Mouse (Mus musculus): ENCODE data around the gene Suclg2.
A peak's percentile ranks its signal among the peaks of the same experiment; 100 is the strongest.

The Suclg2 gene

DNA sequence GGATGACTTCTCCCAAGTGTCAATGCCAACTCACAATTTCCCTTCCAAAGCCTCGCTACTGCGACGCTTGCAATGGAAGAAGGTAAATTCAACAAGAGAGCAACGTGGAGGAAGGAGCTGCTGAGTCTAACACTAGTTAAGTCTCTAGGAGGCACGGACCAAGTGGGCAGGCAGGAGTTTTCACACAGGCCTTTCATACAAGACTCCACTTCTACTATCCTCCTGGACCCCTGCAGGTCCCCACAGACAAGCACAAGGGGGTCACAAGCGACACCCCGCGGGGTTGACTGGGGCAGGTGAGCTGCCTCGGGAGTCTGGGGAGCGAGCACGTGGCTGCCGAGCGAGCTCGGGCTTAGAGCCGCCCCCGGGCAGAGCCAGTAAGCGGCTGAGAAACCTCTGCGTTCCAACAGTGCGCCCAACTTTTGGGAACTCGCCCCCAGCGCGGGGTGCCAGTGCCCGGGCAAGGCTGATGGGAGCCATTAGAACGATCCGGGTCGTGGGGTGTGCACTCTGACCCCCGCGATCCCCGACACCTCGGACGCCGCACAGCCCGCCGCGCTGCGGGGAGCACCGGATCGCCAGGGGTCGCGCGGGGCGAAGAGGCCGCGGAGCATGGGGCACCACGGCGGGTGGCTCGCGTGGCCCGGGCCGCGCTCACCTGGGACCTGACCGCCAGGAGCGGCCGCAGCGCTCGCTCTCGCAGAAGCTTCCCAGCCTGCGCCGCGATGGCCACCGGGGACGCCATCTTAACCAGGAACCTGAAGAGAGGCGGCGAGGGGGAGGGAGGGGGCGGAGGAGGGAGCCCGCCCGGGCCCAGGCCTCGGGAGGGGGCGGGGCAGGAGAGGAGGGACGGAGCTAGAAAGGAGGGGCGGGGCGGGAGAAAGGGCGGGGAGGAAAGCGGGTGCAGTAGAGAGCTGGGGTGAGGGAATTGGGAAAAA lies at the start of gene Suclg2:
TSS of gene Suclg2 (minus strand) at position 770 of the 938 bp plus-strand sequence.
- peak; percentile 84 for DNase-seq (ENCODE audit: extremely low read depth, insufficient read length, low spot score)

DNA sequence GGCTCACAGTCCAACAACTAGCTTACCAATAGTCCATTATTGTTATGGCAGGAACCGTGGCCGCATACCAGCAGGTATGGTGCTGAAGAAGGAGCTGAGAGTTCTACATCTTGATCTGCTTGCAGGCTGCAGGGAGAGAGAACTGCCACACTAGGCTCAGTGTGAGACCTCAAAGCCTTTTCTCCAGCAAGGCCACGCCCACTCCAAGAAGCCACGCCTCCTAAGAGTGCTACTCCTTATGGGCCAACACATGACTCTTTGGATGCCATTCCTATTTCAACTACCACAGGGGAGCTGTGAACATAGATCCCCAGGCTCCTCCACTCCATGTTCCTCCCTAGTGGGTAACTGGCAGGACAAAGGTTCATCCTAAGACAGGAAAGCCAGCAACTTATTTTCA lies 48.0 kb upstream of the Suclg2 start:
- DNase-seq (ENCODE audit: extremely low read depth, insufficient read length, low spot score), result no peak

DNA sequence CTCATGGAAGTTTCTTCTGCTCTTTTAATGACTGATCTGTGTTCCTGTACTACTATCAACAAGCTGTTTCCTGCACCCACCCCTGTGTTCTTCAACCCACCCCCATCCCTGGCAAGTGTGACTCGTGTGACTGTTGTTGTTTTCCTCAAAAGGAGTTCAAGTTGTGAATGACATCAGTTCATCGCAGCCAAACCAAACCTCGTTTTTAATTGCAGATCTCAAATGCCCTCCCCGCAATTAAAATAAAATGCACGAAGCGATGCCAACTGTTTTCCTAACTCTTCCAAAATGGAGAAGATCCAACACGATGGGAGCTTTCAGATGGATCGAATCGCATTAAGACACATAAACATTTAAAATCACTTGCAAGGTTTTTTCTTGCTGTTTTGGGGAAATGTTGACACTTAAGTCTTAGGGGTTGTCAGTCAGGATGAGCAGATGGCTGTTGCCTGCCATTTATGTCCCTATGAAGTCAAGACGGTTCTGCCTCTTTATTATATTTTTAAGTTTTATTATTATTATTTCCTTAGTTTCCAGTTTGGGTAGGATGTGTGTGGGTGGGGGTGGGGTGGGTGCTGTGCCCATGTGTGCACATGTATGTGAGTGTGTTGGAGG lies 41.1 kb upstream of the Suclg2 start:
- DNase-seq (ENCODE audit: extremely low read depth, insufficient read length, low spot score), result no peak

DNA sequence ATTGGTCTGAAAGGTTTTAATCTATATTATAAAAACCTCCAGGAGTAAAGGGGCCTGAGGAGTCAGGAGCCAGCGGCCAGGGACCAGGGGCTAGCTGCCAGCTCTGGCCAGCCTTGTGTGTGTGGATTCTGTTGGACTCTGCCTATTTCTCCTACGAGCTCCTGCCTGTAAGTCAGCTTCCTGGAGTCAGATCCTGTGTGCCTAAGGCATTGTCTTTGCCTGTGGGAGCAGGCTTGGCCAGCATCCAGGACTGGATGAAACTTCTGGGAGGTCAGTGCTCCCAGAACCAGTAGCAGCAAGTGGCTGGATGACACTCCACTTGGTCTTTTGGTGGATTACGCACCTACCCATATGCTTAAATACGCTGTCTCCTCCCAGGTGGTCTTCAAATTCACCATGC lies 23.8 kb upstream of the Suclg2 start:
- no peak for DNase-seq (ENCODE audit: extremely low read depth, insufficient read length, low spot score)

DNA sequence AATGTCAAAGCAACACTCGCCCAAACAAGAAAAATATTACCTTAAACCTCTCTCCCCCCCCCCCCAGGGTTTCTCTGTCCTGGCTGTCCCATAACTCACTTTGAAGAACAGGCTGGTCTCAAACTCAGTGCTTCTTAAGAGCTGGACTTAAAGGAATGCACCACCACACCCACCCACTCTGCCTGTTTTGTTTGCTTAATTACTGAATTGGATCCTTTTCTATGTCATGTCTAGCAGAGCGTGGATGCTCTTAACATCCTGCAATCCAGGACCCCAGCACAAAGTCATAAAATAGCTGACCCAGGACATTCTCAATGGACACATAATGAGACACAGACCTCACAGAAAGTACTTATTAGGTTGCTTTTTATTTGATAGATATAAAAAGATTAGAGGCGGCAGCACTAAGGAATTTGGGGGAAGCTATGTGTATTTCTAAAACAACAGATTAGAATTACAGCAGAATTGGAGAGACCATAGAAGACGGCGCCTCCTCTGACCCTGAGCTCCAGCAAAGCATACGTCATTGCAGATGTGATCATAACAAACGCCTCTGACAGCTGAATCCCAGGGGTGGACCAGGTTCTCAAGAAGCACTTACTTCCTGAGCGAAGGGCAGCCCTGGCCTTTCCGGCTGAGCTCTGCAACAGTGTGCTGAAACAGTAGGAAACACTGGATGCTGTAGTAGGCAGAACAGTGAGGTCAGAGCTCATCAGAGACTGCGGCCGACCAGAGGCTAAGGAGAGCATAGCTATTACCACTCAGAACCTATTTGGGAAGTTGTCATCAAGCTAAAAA lies 13.2 kb upstream of the Suclg2 start:
- no peak for DNase-seq (ENCODE audit: extremely low read depth, insufficient read length, low spot score)

DNA sequence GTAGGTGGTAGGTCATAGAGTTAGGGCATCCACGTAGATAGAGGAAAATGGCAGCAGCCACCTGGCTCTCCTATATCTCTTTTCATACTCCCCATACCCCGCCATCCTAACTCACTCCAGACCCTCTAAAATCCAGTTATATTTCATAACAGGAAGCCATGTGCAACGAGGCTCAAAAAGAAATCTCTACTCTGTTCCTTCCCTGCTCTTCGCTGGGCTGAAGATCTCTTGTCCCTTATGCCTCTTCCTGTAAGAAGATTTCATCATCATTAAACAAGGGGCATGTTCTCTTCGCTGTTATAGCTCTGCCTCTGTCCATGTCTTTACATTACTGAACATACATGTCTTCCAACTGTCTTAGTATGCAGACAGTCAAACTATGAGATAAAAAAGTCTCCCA lies 10.8 kb upstream of the Suclg2 start:
- no peak for DNase-seq (ENCODE audit: extremely low read depth, insufficient read length, low spot score)

DNA sequence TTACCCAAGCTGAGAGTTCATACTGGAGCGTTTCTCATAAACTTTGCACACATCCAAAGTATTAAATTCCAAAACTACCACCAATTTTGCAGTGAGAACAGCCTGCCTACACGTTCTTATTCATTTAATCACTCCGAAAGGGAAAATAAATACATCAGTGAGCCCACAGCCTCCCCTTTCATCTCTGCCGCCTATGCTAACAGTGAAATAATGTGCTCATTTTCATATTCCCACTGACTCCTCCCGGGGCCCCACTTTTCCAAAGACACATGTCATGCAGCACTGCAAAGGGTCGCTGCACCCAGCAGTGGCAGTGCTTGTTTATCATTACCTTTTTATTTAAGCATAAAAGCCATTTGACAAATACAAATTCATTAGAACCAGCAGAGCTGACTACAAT lies 6.7 kb upstream of the Suclg2 start:
- no peak for DNase-seq (ENCODE audit: extremely low read depth, insufficient read length, low spot score)

DNA sequence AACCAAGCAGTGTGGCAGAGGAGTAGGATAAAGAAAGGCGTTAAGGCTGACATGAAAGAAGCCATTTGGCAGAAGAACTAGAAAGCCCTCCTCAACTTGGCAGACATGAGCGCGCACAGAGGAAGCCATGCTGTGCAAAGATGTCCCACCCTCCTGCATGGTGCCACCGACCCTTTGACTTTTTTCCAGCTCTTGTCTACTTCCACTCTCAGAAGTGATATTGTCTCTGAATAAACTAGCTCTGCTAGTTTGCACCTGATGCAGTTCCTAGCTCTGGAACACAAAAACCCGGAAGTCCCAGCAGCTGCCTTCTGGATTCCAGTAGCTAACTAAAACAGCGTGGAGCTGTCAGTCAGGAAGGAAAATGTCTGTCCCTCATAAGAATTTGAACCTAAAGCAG lies 4.8 kb upstream of the Suclg2 start:
- DNase-seq (ENCODE audit: extremely low read depth, insufficient read length, low spot score), result no peak

DNA sequence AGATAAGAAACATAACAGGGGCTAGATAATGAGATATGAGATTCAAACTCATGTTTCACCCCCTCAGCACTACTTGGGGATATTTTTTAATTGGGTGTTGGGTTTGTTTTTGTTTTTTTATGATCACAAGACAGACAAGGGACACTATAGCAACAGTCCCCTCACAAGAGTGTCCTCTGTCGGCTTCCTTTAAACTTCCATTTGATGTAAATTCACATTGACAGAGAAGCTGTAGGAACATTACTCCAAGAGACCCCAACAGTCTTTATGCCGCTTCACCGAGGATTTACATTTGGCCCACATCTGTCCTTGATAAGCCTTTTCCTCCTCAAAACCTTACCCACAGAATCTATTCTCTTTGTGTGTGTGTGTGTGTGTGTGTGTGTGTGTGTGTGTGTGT lies 1.2 kb upstream of the Suclg2 start:
- no peak for DNase-seq (ENCODE audit: extremely low read depth, insufficient read length, low spot score)

DNA sequence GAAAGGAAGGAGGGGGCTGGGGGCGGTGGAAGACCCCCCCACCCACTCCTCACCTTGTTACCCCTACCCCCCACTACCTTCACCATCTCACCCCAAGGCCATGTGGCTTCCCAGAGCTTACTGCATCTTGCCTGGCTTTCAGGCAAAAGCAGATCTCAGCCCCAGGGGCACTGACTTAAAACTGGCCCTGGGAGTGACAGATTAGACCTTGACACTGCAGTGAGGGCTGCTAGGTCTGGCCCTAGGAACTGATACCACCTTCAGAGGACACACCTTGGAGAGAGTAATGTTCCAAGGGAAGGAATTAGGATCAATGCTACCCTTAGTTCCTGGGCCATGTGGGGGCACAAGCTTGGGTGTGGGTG lies 351 bp upstream of the Suclg2 start:
- DNase-seq (ENCODE audit: extremely low read depth, insufficient read length, low spot score), result no peak

DNA sequence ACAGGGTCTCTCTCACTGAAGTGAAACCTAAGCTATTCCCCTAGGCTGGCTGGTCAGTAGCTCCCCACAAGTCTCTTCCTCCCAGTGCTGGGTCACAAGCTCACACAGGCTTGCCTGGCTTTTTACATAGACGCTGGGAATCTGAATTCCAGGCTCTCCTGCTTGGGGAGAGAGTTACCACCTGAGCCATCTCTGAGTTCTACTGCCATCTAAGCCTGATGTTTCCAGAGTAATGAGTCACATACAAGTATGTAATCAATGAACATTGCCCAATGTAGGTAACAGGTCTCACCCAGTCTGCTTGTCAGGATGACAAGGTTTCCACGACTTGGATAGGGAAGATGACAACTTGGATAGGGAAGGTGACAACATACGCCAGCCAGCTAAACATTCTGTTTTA lies 1.5 kb downstream of the Suclg2 start:
- no peak for DNase-seq (ENCODE audit: extremely low read depth, insufficient read length, low spot score)

DNA sequence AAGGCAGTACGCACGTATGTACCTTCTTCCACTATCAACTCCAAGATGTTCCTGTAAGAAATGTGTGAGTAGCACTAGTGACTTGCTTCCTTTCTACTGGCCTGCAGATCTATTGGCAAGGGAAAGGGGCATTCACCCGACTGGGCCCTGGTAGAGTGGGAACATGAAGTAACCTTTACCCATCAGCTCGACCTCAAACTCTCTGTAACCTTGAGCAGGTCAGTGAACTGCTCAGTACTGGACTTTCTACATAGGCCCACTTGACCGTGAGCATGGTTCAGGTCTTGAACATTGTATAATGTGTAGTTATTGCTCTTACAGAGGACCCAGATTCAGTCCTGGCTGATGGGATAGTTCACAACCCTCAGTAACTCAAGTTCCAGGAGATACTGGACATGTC lies 2.1 kb downstream of the Suclg2 start:
- DNase-seq (ENCODE audit: extremely low read depth, insufficient read length, low spot score), result no peak

DNA sequence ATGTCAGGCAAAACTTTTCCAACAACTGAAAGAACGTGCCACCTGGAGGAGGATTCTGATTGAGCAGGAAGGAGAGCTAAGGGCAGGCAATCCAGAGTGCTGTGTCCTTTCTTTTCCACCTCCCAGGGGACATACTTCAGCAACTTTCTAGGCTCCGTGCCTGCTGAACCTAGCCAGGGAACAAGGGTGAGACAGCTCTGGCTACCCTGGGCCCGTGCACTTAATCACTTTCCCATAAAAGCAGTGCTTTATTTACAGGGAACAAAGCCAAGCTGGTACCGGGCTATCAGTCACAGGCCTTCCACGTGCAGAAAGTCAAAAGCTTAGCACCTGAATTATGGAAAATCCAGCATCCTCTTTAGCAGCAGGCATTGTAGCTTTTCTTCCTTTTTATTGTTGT lies 5.4 kb downstream of the Suclg2 start:
- DNase-seq (ENCODE audit: extremely low read depth, insufficient read length, low spot score), result peak; percentile 9

DNA sequence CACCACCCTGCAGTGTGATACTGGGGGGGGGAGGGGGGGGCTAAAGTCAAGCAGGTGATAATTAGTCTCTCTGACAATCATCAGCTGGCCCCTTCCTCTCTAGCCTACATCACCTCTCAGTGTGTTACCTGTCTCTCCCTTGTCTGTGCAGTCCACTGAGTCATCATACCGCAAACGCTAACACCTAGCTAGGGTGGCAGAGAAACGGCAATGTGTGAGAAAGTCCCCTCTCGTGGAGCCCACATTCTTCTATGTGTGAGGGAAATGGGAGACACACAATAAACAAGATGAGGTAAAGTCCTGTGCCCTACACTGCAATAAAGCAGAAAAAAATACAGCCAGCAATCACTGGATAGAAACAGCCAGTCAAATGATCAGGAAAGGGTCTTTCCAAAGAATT lies 6.5 kb downstream of the Suclg2 start:
- no peak for DNase-seq (ENCODE audit: extremely low read depth, insufficient read length, low spot score)

DNA sequence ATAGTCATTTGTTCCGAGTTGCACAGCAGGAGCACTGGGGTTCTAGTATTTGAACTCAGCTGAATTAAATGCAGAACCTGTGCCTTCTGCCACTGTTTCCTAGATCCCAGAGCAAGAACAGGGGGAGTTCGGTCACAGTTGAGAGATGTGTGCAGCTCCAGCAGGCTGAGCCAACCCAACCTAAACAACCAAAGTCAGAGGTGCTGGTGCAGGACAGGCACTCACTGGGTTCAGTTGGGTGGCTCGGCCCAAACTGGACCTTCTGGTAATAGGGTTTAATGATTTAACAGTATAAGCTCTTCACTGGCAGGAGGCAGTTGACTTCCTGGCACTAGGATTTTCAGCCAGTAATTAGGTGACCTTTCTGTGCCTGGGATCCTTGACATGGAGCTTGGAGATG lies 6.9 kb downstream of the Suclg2 start:
- no peak for DNase-seq (ENCODE audit: extremely low read depth, insufficient read length, low spot score)

DNA sequence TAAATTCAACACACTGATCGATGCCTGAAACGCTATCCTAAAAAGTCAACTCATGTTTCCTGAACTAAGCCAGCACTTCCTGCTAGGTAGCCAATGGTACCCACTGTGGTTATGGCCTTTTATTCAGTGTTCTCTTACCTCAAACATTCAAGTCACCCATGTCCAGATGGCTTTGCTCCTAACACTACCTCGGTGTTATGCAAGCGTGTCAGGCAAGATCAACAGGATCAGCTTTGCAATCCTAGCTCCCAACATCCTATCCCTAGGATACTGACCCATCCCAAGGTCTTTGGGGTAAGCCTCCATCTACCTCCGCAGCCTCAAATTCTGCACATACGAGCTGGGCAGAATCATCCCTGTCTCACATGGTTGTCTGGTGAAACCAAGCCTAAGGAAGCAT lies 7.7 kb downstream of the Suclg2 start:
- no peak for DNase-seq (ENCODE audit: extremely low read depth, insufficient read length, low spot score)

DNA sequence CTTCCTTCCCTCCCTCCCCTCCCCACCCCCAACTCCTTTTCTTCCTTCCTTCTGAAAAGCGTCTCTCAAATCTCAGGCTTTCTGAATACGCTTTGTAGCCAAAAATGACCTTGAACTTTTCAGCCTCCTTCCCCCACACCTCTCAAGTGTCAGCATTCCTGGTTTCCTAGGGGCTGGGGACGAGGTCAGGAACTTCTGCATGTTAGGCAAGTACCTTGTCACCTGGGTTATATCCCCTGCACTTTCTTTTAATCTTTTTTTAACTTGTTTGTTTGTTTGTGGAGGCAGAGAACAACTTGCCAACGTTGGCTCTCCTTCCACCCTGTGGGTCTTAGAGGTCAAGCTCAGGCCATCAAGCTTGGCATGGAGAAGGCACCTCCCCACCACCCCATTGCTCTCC lies 9.1 kb downstream of the Suclg2 start:
- no peak for DNase-seq (ENCODE audit: extremely low read depth, insufficient read length, low spot score)

DNA sequence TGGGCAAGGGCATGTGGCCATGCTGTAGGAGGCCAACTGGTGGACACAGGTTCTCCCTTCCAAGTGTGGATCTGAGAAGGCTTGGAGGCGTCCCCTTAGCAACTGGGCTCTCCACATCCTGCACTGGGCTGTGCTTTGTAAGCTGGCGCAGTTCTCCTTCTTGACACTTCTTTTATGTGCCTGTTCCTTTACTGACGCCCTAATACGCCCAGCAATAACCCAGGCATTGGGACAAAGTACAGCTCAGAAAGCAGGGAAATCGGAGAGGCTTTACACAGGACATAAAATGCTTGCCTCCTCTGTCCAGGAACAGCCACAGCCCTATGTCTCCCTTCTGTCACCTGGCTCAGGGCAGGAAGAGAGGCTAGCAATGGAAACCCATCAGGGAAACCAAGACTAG lies 9.5 kb downstream of the Suclg2 start:
- no peak for DNase-seq (ENCODE audit: extremely low read depth, insufficient read length, low spot score)

DNA sequence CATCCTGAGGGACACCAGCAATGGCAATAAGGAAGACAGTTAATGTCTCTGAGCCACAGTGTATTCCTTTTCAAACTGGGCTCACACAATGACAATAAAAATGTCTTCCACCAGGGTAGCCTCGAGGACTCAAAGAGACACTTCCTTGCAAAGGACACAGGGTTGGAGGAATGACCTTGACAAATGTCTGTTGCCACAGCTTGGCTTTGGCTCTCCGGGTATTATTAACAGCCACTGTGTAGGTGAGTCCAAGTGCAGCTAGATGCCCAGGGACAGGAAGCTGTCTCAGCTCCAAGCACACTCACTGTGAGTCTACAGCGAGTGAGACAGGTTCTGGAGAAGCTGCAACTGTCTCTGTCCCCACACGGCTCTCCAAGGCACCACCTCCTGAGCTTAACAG lies 14.0 kb downstream of the Suclg2 start:
- no peak for DNase-seq (ENCODE audit: extremely low read depth, insufficient read length, low spot score)

DNA sequence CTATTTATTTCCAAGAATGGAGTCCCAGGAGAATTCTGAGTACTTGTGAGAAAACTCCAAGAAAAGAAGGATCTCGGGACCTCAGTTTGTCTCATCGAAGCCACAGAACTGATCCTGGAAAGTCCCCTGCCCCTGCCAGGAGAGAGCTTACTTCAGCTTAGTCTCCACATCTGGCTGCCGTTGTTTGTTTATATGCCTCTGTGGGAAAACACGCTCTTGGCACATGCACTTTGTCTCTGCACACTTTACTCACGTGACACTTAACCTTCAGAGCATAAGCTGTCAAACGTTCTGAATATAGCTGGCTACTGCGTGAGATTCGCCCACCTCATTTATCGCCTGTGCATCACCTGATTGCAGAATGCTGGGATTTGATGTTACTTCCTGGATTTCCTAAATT lies 16.4 kb downstream of the Suclg2 start:
- no peak for DNase-seq (ENCODE audit: extremely low read depth, insufficient read length, low spot score)

DNA sequence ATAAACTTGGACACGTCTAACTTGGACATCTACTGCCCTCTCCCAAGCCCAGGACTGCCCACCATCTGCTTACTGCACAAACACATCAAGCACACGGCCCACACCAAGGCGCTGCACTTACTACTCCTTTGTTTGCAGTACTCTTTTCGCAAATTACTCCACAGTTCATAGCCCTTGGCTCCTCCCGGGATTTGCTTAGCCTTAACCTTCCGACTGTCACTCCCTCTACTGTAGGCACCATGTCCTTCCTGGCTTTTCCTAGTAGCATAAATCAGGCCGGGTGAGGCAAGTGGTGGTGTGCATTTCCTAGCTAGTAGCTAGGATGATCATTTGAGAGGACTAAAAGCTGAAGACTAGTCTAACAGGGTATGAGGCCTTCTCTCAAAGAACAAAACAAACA lies 16.8 kb downstream of the Suclg2 start:
- no peak for DNase-seq (ENCODE audit: extremely low read depth, insufficient read length, low spot score)

All from 3134 (cell line).